Mouse (Mus musculus): ENCODE data around the gene Pan3. TPM values are rescaled to one million over a fixed set of nuclear protein-coding genes. Genes with fewer than 3 reads are reported as not detected.

Gene Pan3
- 10 to 100 TPM; 57.2 to 58.4 TPM for total RNA-seq (2021)

DNA sequence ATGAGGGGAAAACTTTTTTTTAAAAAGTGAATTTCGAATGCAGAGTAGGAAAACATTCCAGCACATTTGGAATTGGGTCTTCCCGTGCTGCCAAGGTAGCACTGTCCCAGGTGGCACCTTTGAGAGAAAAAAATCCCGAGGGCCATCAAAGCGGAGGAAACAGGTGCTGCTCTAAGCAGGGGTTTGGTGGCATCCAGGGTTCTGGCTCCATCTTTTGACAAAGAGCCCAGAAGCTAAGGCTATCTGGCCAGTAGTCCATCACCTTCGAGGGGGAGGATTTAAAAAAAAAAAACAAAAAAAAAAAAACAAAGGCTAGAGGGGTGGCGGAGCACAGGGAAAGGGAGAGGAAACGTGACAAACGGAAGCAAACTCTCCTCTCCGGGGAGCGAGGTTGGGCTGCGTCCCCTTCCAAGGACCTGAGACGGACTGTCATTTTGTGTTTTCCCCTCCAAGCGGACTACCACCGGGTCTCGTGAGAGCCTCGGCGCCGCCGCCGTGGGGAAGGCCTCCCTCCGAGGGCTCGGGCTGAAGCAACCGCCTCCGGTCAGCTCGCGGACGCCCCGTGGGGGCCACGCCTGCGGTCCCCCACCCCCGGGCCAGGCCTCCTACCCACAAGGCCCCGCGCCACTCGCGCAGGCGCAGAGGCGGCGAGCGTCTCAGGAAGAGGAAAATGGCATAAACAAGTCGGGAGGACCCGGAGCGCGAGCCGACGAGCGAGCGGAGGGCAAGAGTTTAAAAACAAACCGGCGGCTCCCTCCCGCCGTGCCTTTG is at the start of gene Pan3:
Pan3 (plus strand) TSS at position 627 of the 771 bp plus-strand sequence.
- peak; percentile 96 for DNase-seq

DNA sequence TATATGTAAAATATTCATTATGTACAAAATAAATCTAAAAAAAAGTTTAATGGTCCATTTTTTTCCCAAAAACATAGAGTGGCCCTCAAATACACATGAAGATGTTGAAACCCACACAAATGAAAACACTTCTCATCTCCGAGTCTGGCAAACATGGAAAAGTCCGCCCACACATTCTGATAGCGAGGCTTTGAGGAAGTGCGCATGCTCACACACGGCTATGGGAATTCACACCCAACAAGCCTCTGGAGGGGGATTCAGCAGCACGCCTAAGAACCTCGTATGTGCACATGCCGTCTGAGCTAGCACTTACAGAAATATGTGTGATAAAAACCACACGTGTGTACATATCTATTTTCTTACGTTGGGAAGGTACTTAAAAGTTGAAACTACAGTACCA is 48.6 kb upstream of the Pan3 start:
- DNase-seq: peak; percentile 50

DNA sequence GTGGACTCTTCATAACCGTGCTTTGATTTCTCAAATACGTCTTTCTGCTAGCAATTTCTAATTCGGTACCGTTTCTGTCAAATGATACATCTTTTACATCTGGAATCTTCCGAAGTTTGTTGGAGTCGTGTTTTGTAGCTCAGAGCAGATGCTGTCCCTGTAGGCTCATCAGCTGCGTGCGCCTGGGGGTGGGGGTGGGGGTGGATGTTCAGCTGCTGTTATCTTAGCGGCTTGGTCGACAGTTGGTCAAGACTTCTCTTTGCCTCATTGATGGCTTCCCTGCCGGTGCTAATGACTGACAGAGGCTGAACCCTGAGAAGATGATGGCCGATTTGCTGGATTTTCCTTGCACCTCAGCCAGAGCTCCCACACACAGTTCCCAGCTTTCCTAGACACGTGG is 43.1 kb upstream of the Pan3 start:
- no peak for DNase-seq

DNA sequence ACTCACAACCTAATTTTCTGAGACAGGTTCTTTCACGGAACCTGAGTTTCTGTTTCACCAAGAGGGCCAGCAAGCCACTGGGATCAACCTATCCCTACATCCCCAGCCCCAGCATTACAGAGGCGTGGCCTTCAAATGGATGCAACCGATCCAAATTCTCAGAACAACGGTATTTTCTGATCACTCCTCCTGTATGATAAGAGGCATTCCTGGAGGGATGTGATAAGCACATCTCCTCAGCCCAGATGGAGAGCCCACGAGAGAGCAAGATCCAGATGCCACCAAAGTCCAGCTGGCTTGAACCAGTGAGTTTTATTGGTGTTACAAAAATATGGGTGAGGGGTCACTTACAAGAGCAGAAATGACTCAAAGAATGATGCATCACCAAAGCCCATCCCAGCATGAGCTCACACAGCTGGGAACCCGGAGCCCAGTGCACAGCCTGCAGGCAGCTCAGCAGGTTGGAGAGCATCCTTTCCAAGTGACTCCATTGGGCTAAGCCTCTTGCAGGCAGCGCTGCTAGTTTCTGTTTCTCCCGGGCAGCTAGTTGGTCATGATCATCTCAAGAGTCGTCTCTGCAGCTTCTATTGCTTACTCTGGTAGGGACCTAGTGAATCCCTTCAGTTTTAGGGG is 41.5 kb upstream of the Pan3 start:
- DNase-seq: no peak

DNA sequence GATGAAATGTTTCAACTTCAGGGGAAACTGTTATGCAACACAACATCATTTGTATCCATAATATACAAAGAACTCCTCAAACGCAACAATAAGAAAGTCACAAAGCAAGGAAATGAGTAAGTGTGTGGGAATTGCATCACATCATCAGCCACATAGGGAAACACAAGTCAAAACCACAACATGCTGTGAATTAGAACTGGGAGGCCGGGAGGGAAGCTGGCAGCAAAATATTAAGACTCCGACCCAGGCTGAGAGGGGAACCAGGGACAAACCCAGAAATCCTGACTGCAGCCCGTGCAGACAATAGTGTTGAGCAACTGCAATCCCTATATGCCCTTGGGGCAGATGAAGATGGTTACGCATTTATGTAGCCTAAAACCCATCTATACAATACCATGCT is 40.9 kb upstream of the Pan3 start:
- DNase-seq: no peak

DNA sequence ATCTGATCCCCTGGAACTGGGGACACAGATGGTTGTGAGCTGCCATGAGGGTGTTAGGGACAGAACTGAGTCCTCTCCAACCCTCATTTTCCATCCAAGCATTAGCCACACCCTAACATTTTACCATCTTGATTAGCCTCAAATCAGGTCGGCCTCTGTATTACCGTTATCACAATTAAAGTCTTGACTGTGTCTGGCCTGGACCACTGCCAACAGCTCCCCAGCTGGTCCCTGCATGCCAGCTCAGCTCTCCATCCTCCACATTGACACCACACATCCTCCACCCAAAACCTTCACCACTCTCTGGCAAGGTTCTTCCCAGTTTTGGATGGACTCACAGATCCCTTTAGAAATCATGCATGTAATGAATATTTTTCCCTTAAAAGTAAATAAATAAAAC is 39.2 kb upstream of the Pan3 start:
- no peak for DNase-seq

DNA sequence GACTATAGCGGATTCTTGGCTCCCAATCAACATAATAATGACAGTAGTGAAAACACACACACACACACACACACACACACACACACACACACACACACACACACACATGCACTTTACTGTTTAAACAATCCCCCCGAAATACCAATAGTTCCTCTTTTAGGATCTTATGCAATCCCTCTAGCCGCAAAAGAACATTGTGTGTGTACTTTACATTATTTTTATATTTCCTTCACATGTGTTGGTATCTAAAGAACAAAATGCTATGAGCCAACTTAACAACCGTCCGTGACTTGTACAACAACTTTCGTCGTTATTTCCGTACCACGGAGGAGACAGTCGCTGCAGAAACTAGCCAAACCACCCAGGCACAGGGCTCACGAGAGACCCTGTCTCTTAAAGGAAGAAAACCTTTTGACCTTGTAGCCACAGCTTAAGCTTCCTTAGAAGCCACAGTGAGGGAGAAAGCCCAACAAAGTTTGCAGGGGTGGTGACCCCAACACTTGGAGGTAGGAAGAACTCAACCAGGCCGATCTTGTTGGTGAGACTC is 37.2 kb upstream of the Pan3 start:
- no peak for DNase-seq

DNA sequence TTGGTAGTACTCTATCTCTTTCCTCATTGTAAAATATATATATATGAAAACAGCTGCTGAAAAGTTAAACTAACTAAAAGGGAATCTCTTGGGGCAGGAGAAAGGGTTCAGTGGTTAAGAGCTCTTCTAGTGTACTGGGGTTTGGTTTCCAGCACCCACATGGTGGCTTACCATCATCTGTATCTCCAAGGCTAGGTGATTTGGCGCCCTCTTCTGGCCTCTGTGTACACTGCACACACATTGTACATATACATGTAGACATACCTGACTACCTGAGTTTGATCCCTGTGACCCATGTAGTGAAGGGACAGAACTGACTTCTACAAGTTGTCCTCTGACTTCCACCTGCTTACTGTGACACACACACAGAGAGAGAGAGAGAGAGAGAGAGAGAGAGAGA is 34.9 kb upstream of the Pan3 start:
- no peak for DNase-seq

DNA sequence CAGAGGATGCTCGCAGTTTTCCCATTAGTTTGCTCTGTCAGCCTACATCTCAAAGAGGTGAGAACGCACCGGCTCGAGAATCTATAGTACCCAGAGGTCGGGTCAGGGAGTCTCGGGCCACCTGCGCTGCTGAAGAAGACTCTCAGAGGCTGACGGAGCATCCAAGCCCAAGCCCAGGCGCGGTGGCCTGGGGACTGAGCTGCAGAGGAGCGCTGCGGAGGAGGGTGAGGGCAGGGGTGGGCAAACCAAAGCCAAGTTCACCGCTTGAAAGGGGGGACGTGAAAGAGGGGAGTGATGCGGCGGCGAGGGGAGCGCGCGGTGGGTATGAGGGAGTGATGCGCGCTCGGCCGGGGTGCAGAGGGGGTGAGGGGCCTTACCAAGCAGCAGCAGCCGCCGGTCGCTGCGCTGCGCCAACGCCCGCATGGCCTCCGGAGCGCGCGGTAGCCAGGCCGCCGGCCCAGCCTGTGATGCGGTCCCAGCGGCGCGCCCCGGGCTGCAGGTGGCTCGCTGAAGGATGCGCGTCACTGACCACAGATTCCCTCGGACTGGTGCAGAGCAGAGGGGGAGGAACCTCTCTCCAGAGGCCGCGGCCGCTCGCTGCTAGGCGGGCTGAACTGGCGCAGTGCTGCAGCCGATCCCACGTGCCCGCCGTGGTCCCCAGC is 30.0 kb upstream of the Pan3 start, which contains the start of gene Flt3:
Flt3 (minus strand) TSS at position 647 of the 662 bp plus-strand sequence.
- peak; percentile 20 for DNase-seq

DNA sequence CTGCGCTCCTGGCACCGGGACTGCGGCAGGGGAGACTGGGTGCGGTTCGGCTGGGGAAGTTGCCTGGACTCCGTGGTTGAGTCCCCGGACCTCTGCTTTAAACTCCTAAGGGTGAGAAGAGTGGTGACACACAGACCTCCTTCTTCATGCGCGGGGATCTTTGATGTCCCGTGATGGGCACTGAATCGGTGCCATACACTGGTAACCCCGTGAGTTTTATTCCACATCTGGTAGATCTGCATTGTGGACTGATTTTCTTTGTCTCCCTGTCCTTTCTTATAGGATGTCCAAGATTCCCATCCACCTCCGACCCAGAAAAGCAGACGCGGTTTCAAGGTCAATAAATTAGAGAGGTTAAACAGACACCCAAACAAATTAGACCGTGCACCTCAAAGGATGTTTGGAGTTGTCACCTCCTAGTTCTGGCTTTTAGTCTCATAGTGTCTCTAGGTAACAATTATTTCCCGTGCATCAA is 29.4 kb upstream of the Pan3 start:
- DNase-seq: no peak

DNA sequence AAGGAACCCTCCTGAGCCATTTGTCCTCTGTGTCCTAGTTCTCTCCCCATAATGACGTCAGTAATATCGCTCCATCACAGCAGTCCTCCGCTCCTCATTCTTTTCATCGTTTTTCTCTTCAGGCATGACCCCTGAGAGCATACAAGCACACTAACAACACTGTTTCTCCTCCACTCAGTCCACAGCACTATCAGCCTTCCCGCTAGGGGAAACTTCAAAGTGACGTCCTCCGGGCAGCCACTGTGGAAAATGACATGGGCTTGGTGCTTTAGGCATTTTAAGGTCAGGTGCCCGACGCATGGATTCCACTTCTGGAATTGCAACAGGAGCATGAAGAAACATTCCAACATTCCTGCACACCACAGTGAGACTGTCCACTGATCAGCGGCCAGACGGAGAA is 28.9 kb upstream of the Pan3 start:
- DNase-seq: no peak

DNA sequence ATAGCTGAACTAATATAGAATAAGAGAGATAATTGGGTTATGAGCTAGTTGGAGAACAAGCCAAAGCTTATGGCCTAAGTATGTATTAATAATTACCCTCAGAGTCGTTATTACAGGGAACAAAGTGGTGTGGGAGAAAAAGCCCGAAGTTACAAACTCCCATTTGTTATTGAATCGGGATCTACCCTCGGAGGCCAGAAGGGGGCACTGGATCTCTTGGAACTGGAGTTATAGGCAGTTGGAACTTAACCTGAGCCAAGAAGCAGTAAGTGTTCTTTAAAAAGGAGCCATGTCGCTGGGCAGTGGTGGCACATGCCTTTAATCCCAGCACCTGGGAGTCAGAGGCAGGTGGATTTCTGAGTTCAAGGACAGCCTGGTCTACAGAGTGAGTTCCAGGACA is 27.5 kb upstream of the Pan3 start:
- peak; percentile 64 for DNase-seq

DNA sequence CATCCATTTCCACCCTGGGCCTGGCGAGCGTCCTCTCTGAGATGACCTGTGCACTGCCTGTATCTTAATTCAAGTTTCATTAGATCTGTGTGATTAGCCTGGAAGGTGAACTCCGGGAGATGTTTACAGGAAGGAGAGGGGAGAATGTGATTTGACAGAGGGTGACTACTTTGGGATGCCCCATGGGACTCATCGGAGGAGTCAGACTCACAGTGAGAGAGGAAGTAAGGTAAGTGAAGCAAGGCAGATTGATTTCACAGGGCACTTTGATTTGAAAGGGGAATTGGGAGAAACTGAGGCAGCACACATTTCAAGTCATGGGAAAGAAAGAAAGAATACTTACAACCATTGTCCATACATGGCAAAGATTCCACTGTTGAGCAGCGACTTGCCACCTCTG is 23.8 kb upstream of the Pan3 start:
- DNase-seq: no peak

DNA sequence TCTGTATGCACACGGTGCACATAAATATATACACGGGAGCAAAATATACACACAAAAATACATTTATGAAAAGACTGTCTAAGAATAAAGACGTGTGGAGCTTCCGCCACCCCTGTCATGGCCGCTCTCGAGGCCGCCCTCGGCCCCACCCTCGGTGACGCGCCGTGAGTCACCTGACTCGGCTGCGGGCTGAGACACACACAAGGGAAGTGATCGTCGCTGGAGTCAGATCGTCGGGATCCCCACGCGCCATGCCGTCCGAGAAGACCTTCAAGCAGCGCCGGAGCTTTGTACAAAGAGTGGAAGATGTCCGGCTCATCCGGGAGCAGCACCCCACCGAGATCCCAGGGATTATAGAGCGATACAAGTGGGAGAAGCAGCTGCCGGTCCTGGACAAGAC is 21.2 kb upstream of the Pan3 start:
- DNase-seq: peak; percentile 24

DNA sequence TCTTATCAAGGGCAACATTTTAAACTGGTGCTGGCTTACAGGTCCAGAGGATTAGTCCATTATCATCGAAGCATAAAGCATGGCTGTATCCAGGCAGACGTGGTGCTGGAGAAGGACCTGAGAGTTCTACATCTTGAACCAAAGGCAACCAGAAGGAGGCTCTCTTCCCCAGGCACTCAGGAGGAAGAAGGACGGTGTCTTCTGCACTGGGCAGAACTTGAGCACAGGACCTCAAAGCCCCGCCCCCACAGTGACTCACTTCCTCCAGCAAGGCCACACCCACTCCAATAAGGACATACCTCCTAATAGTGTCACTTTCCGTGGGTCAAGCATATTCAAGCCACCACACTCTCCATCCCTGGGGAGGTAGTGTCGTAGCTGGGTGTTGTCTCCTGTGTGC is 19.4 kb upstream of the Pan3 start:
- no peak for DNase-seq

DNA sequence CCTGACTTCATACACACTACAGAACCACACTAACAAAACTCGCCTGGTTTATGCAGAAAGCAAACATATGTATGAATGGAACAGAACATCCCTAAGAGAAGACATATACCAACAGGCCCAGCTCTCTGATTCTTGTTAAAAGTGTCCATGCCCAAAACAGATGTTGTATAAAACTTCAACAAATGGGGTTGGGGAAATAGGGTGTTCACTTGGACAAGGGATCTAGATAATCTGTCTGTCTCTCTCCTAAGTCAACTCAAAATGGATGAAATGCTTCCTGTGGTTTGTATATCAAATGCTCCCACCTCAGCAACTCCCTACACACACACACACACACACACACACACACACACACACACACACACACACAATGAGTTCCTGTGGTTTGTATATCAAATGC is 12.0 kb upstream of the Pan3 start:
- DNase-seq: no peak

DNA sequence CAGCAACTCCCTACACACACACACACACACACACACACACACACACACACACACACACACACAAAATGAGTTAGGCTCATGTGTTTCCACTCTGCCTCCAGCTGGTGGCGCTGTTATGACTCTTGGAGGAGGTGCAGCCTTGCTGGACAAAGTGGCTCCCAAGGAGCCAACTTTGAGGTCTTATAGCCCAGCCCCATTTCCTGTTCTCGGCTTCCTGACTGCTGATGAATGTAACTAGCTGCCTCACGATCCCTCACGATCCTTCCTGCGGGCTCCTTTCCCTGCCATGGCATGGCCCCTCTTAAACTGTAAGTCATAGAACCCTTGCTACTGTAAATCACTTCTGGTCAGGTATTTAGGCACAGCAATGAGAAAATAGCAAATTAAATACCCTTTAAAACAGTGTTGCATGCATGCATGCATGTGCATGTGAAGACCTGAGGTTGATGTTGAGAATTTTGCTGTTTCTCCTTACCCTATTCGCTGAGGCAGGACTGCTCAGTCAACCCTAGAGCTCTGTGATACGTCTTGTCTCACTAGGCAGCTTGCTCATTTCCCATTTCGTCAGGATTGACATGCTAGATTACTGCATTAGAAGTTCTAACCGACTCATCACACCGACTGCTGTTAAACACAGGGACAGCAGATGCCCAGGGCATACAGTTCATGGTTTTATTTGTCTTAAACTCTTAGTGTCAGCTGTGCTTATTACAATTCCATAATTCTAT is 11.4 kb upstream of the Pan3 start:
- DNase-seq: peak; percentile 69

DNA sequence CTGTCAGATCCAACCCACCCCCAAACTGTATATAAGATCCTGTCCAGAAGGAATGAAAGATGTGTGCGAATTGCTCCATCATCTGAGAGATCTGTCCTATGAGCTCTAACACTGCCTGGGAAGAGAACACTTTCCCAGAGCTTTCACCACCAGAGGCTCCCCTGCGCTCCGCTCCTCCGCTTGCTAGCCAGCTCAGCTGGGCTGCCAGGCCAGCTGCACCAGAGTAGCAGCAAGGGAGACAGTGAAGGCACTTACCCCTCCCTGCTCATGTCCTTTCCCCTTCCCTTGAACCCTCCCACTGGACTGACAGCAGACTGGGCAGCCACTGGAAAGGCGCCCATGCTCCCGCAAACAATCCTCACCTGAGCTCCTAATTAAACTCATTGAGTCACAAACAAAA is 6.3 kb upstream of the Pan3 start:
- no peak for DNase-seq

DNA sequence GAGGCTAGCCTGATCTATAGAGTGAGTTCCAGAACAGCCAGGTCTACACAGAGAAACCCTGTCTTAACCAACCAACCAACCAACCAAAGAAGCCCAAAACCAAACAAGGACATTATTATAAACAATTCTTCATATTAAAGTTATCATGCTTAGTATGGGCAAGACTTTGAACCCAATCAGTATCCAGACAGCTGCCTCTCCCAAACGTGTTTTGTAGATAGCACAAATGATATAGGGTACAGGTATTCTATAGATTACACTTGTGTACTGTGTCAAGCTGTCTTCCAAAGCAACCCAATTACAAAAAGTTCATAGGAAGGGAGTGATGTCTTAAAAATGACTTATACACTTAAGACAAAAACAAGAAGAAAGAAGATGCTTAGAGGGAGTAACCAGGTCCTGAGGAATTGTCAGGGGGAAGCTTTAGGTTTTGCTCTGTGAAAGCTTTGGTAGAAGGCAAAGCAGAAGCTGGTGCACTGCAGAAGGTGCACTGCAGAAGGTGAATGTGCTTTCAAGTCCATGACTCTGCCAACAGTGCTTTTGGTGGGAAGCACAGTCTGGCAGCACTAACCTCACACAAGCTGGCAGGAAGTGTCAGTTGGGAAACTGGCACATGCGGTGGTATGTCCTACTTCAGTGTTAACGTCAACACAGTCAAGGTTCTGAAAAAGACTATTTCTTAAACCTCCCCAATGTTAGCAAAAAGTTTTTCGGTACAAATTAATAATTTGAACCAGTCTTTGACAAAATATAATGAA is 3.7 kb upstream of the Pan3 start:
- no peak for DNase-seq

DNA sequence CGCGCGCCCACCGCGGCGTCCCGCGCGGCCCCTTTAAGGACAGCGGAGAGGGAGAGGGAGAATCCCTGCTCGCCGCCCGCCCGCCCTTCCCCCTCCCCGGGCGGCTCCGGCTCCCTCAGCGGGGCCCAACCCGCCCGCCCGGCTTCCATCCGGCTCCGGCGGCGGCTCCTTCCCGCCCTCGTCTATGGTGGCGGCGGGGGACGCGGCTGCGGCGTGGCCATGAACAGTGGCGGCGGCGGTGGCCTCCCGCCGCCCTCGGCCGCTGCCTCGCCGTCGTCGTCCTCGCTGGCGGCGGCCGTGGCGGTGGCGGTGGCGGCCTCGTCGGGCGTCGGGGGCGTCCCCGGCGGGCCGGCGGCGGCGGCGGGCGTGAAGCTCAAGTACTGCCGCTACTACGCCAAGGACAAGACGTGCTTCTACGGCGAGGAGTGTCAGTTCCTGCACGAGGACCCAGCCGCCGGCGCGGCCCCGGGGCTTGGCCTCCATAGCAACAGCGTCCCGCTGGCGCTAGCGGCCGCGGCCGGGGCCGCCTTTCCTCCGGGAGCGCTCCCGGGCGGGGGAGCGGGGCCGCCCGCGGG is 487 bp downstream of the Pan3 start:
- DNase-seq: peak; percentile 64
